Mouse (Mus musculus) limb, embryonic 15.5 days (tissue): ENCODE measurements at regions not wholly inside any gene's neighbourhood (a gene's known extent, or its start where the extent isn't known, plus 50 kb on each side); places are given as distances from the start of the nearest gene placed in this dataset.
"Not testable (repeated sequence)": the region's sequence is repeated elsewhere in the genome, so short reads cannot be mapped to it uniquely, and the experiment has no call there.

Source experiments
- ATAC-seq: fragments of 200-750 bp; cut with Nextera tagmentation; 2 replicates; pipeline ENCODE4 v1.8.0; 2017; ENCODE audit warnings: low read depth, moderate TSS enrichment; ENCODE audit not compliant: insufficient number of reproducible peaks, low FRiP score, low TSS enrichment
- H3K27ac ChIP-seq: fragments of 300-500 bp; sonication (generic); 2 replicates; pipeline ENCODE4 v1.5.1; 2015; ENCODE audit warnings: moderate library complexity, mild to moderate bottlenecking, inconsistent platforms
- H3K27me3 ChIP-seq: fragments of 300-500 bp; sonication (generic); 2 replicates; pipeline ENCODE4 v1.6.1; 2015; ENCODE audit warnings: inconsistent platforms
- H3K36me3 ChIP-seq: fragments of 300-500 bp; sonication (generic); 2 replicates; pipeline ENCODE4 v1.6.1; 2015; ENCODE audit warnings: inconsistent platforms
- H3K4me1 ChIP-seq: fragments of 300-500 bp; sonication (generic); 2 replicates; pipeline ENCODE4 v1.6.1; 2015; ENCODE audit warnings: inconsistent platforms
- H3K4me2 ChIP-seq: fragments of 300-500 bp; sonication (generic); 2 replicates; pipeline ENCODE4 v1.6.1; 2015; ENCODE audit warnings: mild to moderate bottlenecking, inconsistent platforms
- H3K4me3 ChIP-seq: fragments of 300-500 bp; sonication (generic); 2 replicates; pipeline ENCODE4 v1.5.1; 2015; ENCODE audit warnings: mild to moderate bottlenecking, inconsistent platforms
- H3K9ac ChIP-seq: fragments of 300-500 bp; sonication (generic); 2 replicates; pipeline ENCODE4 v1.6.1; 2015; ENCODE audit warnings: inconsistent platforms
- H3K9me3 ChIP-seq: fragments of 300-500 bp; sonication (generic); 2 replicates; pipeline ENCODE4 v1.6.1; 2016; ENCODE audit warnings: inconsistent platforms
- WGBS: fragments of 180-500 bp; shearing (Covaris S2); methylation state at CpG from one replicate; pipeline ENCODE4 v1.1.7; 2015; 5-methylcytosine and 5-hydroxymethylcytosine counted together

DNA sequence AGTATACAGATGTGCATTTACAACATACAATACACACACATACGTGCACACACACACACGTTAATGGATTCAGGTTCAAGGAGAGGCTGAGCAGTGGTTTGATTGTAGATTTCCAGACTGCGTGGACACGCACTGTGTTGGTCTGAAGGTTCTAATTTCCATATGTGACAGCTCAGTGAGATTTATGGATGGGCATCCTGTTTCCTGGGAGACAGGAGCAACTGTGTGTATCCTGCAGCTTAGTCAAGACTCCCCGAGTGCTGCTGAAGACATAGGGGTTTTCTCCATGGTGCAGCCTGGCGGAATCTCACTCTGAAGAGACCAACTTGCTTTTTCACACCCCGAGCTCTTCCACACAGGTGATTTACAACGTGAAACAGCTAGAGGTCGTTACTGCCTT lies 119.3 kb upstream of the Foxk1 start:
- Histone ChIP-seq H3K36me3 (no peaks in the 10 kb centered on the region), H3K9ac (no peak overlapping the region), H3K27me3 (no peaks in the 10 kb centered on the region), H3K9me3 (no peaks in the 10 kb centered on the region), H3K27ac (no peak overlapping the region), H3K4me1 (no peaks in the 10 kb centered on the region), H3K4me2 (no peak overlapping the region), H3K4me3 (no peak overlapping the region)
- no peak for ATAC-seq
- WGBS = 53% methylated on average over 9 of the region's 9 CpGs

DNA sequence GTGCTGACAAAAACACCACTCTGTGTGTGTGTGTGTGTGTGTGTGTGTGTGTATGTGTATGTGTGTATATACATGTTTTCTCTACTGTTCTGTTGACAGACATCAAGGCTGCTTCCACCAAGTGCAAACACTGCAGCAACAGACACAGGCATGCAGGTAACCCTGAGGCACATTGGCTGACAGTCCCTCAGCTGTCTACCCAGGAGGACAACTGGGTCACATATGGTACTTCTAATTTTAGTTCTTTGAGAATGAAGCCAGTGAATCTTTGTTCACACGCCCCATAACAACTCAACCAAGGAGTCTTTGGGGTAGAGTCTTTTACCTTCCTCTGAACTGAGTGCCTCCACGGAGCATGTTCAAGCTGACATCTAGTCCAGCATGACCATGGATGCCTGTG lies 113.3 kb upstream of the Foxk1 start:
- WGBS = 83% methylated on average over 2 of the region's 2 CpGs
- Histone ChIP-seq H3K9ac (no peak overlapping the region), H3K9me3 (no peaks in the 10 kb centered on the region), H3K27me3 (no peaks in the 10 kb centered on the region), H3K36me3 (no peaks in the 10 kb centered on the region), H3K4me3 (no peak overlapping the region), H3K4me1 (no peaks in the 10 kb centered on the region), H3K4me2 (no peak overlapping the region), H3K27ac (no peak overlapping the region)
- ATAC-seq = no peak

DNA sequence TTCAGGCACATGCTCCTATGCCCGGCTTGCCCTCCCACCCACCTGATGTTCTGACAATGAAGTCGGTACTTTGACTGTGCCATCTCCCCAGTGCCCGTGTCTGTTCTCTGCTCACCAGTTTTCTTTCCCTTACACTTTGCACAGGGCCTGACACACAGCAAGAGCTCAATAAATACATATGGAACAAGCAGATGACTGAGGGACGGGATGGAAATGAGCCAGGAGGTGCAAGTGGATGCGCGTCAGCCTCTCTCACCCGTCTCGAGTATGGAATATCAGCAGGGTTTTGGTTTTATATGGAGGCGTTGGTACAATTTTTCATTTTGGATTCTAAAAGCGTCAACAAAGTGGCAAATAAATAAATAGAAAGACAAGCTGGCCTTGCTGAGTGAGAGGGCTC lies 109.8 kb upstream of the Foxk1 start:
- Histone ChIP-seq H3K9ac (no peak overlapping the region), H3K36me3 (no peaks in the 10 kb centered on the region), H3K27ac (no peak overlapping the region), H3K9me3 (no peaks in the 10 kb centered on the region), H3K4me3 (no peak overlapping the region), H3K27me3 (no peaks in the 10 kb centered on the region), H3K4me1 (no peaks in the 10 kb centered on the region), H3K4me2 (no peak overlapping the region)
- 88% methylated on average over 10 of the region's 10 CpGs for WGBS
- ATAC-seq = no peak

DNA sequence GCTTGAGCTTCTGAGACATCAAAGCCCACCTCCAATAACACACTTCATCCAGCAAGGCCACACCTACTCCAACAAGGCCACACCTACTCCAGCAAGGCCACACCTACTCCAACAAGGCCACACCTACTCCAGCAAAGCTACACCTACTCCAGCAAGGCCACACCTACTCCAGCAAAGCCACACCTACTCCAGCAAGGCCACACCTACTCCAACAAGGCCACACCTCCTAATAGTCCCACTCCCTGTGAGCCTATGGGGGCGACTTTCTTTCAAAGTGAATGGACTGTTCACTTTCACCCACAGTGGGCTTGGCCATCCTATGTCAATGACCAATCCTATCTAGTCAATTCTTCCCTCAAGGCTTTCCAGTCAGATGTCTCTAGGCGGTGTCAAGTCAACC lies 104.9 kb upstream of the Foxk1 start:
- H3K27ac ChIP-seq, H3K4me1 ChIP-seq, ATAC-seq, H3K27me3 ChIP-seq, H3K9me3 ChIP-seq, H3K4me3 ChIP-seq, H3K9ac ChIP-seq, H3K36me3 ChIP-seq, H3K4me2 ChIP-seq: not testable (repeated sequence)
- 90% methylated on average over 2 of the region's 2 CpGs for WGBS

DNA sequence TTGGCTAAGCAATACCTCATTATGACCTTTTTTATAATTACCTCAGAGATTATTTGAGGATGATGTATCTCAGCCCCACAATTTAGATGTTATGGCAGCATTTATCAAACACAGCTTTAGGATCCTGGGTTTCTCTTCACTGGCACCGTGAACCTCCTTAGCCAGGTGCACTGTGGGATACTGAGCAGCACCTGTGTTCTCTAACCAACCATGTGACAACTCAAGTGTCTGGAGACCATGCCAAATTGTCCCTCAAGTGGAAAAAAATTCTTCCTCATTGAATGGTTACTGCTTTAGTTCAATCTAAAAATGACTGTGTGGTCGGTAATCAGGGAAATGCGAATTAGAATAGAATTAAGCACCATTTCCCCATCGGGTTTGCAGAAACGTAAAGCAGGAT lies 101.7 kb upstream of the Foxk1 start:
- H3K36me3 ChIP-seq = no peaks in the 10 kb centered on the region
- H3K4me3 ChIP-seq = no peak overlapping the region
- no peak overlapping the region for H3K4me2 ChIP-seq
- no peaks in the 10 kb centered on the region for H3K4me1 ChIP-seq
- no peak overlapping the region for H3K9ac ChIP-seq
- 90% methylated on average over 5 of the region's 5 CpGs for WGBS
- ATAC-seq = no peak
- H3K27ac ChIP-seq = no peak overlapping the region
- H3K9me3 ChIP-seq = no peaks in the 10 kb centered on the region
- no peaks in the 10 kb centered on the region for H3K27me3 ChIP-seq

DNA sequence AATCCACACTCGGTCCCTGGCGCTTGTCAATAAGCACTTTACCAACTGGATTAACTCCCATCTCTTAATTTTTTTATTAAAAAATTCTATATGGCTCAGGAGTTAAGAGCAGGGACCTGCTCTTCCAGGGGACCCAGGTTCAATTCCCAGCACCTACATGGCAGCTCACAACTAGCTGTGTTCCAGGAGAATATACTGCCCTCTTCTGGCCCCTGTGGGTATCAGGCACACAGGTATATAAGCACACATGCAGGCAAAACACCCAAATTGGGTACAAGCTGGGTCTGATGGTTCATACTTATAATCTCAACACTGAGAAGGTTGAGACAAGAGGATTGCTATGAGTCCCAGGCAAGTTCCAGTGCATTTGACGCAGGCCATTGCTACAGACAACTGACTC lies 92.8 kb upstream of the Foxk1 start:
- WGBS = 93% methylated on average over 3 of the region's 3 CpGs
- no peaks in the 10 kb centered on the region for H3K27me3 ChIP-seq

DNA sequence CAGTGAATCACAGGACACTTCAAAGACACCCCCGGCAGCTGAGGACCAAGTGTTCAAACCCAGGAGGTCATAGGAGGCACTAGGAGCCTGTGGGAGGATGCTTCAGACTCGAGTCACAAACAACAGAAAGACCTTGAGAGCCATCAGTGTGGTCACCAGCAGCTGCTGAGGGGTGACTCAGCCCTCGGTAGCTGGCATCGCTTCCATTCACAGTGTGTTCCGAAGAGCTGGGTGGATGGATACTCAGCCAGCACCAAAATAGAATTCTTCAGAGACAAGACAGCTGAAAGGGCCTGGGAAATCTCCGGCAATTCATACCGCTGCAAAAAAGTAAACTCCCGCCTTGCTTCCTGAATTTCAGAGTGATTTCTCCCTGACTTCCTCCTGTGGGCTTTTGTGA lies 87.4 kb upstream of the Foxk1 start:
- H3K36me3 ChIP-seq = no peaks in the 10 kb centered on the region
- no peak overlapping the region for H3K4me3 ChIP-seq
- no peaks in the 10 kb centered on the region for H3K9me3 ChIP-seq
- no peak overlapping the region for H3K4me2 ChIP-seq
- no peaks in the 10 kb centered on the region for H3K27me3 ChIP-seq
- H3K9ac ChIP-seq = no peak overlapping the region
- WGBS = 72% methylated on average over 8 of the region's 8 CpGs
- no peak for ATAC-seq
- no peak overlapping the region for H3K27ac ChIP-seq
- H3K4me1 ChIP-seq = no peaks in the 10 kb centered on the region

More for the DNA sequence above, 92.8 kb upstream of the Foxk1 start:
- Histone ChIP-seq H3K4me1 (no peaks in the 10 kb centered on the region), H3K4me2 (no peak overlapping the region), H3K36me3 (no peaks in the 10 kb centered on the region), H3K9me3 (no peaks in the 10 kb centered on the region), H3K4me3 (no peak overlapping the region), H3K27ac (no peak overlapping the region), H3K9ac (no peak overlapping the region)
- no peak for ATAC-seq

DNA sequence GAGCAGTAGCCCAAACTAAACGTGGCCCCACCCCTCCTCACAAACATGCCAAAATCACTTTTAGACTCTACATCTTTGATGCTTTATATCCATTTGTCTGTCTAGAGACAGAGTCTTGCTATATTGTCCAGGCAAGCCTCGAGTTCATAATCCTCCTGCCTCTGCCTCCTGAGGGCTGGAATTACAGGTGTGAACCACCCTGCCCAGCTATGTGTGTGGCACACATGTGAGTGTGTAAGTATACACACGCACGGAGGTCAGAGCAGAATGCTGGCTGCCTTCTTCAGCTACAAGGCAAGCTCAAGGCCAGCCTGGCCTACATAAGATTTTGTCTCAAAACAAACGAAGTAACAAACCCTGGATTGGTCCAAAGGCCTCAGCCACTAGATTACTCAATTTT lies 86.8 kb upstream of the Foxk1 start:
- H3K4me1 ChIP-seq = peaks cover 3% of the 10 kb centered on the region; the same call in 1 of the 2 replicates
- WGBS = 65% methylated on average over 5 of the region's 5 CpGs
- no peak overlapping the region for H3K4me3 ChIP-seq

DNA sequence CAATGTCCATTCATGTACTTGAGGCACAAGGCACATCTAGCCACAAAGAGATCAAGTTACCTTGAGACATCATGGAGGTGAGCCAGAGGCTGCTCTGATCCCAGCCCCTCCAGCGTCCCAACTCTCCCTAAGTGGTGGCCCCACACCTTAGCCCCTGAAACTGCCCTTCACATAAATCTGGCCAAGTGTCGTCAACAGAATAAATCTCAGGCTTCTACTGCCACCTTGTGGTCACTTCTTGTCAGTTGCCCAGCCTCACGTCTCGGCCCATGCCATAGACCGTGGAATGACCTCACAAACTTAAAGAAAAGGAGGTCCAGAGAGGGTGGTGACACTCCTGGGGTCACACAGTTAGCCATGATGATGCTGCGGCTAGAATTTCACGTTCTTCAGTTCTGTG lies 82.0 kb upstream of the Foxk1 start:
- Histone ChIP-seq H3K4me3 (no peak overlapping the region), H3K36me3 (no peaks in the 10 kb centered on the region), H3K9me3 (no peaks in the 10 kb centered on the region), H3K27ac (no peak overlapping the region), H3K4me1 (peaks cover 3% of the 10 kb centered on the region; the same call in 1 of the 2 replicates), H3K4me2 (no peak overlapping the region), H3K27me3 (no peaks in the 10 kb centered on the region), H3K9ac (no peak overlapping the region)
- ATAC-seq = peak; percentile 48; the same call in 1 of the 2 replicates
- WGBS = 6% methylated on average over 7 of the region's 7 CpGs

More for the DNA sequence above, 86.8 kb upstream of the Foxk1 start:
- no peaks in the 10 kb centered on the region for H3K27me3 ChIP-seq
- no peak overlapping the region for H3K4me2 ChIP-seq
- no peaks in the 10 kb centered on the region for H3K36me3 ChIP-seq
- H3K9ac ChIP-seq = no peak overlapping the region
- ATAC-seq = no peak
- H3K27ac ChIP-seq = no peak overlapping the region
- no peaks in the 10 kb centered on the region for H3K9me3 ChIP-seq

DNA sequence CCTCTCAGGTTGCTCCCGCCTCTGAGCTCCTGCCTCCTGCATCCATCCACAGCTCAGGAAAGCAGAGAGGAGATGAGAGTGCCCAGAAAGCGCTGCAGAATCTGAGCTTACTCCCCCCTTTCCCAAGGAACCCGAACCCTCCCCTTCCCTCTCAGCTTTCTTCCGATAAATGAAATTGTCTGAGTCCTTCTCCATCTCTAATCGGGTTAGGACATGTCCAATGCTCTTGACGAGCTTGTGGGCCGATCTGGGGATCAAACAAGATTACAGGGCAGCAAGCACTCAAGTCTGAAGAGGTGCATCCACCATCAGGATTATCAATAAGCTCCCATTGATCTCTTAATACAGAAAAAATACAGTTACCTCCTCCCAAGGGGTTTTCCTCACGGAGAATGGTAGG lies 80.0 kb upstream of the Foxk1 start:
- H3K9me3 ChIP-seq = no peaks in the 10 kb centered on the region
- H3K4me3 ChIP-seq = no peak overlapping the region
- peaks cover 3% of the 10 kb centered on the region; the same call in 1 of the 2 replicates for H3K4me1 ChIP-seq
- H3K27me3 ChIP-seq = no peaks in the 10 kb centered on the region
- no peaks in the 10 kb centered on the region for H3K36me3 ChIP-seq
- WGBS = 65% methylated on average over 8 of the region's 8 CpGs
- no peak overlapping the region for H3K9ac ChIP-seq
- H3K4me2 ChIP-seq = no peak overlapping the region
- ATAC-seq = no peak
- no peak overlapping the region for H3K27ac ChIP-seq

DNA sequence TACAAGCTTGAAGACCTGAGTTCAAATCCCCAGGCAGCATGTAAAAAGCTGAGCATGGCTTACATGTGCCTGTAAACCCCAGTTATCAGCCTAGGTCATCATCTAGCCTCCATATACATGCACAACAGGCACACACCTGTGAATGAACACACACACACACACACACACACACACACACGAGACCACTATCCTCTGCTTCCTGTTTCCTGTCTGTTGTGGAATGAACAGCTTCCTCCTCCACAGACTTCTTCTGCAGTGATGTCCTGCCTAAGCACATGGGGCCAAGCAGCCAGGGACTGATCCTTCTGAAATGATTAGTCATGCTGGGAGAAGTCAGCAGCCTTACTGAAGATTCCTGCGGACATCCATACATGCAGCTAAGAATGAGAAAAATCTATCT lies 76.4 kb upstream of the Foxk1 start:
- Histone ChIP-seq H3K4me2 (no peak overlapping the region), H3K9ac (no peak overlapping the region), H3K27ac (no peak overlapping the region), H3K9me3 (no peaks in the 10 kb centered on the region), H3K36me3 (no peaks in the 10 kb centered on the region), H3K4me3 (no peak overlapping the region), H3K27me3 (no peaks in the 10 kb centered on the region), H3K4me1 (no peaks in the 10 kb centered on the region)
- 79% methylated on average over 2 of the region's 2 CpGs for WGBS
- ATAC-seq = no peak

DNA sequence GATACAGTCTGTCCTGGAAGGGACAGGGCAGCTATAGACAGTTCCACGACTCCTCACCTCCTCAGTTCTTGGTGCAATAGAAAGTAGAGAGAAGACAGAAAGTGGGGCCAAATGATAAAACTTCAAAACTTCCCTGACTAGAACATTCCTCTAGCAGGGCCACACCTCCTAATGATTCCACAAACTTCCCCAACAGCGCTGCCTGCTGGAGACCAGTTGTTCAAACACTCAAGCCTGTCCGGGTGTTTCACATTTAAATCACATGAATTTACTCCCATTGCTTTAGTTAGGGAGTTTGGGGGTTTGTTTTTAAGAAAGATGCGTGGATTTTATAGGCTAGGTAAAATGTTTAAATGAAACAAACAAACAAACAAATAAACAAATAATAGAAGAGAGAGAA lies 75.7 kb upstream of the Foxk1 start:
- no peaks in the 10 kb centered on the region for H3K36me3 ChIP-seq
- H3K4me1 ChIP-seq = no peaks in the 10 kb centered on the region
- no peak overlapping the region for H3K4me3 ChIP-seq
- no peaks in the 10 kb centered on the region for H3K27me3 ChIP-seq
- WGBS = 64% methylated on average over 4 of the region's 4 CpGs
- H3K4me2 ChIP-seq = no peak overlapping the region
- no peak overlapping the region for H3K9ac ChIP-seq
- H3K27ac ChIP-seq = no peak overlapping the region
- H3K9me3 ChIP-seq = no peaks in the 10 kb centered on the region
- no peak for ATAC-seq

DNA sequence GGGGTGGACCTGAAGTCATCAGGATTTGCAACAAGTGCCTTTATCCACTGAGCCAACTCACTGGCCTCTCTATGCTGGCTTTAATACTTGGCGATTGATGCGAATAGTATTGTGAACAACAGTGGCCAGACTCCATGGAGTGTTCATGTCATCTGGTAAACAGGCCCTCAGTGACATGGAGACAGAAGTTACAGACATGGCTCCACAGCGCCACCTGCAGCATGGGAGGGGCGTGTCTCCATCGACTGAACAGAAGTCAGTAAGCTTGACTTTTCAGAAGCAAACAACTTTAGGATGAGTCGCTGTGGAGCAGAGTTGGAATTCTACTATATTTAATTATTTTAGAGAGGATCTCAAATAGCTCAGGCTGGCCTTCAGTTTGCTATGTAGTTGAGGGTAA lies 74.0 kb upstream of the Foxk1 start:
- Histone ChIP-seq H3K9ac (no peak overlapping the region), H3K4me2 (no peak overlapping the region), H3K36me3 (no peaks in the 10 kb centered on the region), H3K27ac (no peak overlapping the region), H3K4me1 (no peaks in the 10 kb centered on the region), H3K4me3 (no peak overlapping the region), H3K9me3 (no peaks in the 10 kb centered on the region), H3K27me3 (no peaks in the 10 kb centered on the region)
- no peak for ATAC-seq
- WGBS = 63% methylated on average over 6 of the region's 6 CpGs
